Mouse (Mus musculus): ENCODE measurements at regions not wholly inside any gene's neighbourhood (a gene's known extent, or its start where the extent isn't known, plus 50 kb on each side); places are given as distances from the start of the nearest gene placed in this dataset.

GRCm38 (mm10) chr4:142410596-142411573 lies 171.7 kb upstream of the Kazn start:
- Histone ChIP-seq H3K9ac (no peak overlapping the region), H3K4me2 (no peak overlapping the region), H3K4me3 (replicated peaks) (no peak overlapping the region), H3K36me3 (replicated peaks) (no peaks in the 10 kb centered on the region), H3K9me3 (replicated peaks) (no peaks in the 10 kb centered on the region), H3K27ac (replicated peaks) (no peak overlapping the region), H3K27me3 (no peaks in the 10 kb centered on the region), H3K4me1 (replicated peaks) (no peaks in the 10 kb centered on the region)
- ATAC-seq (ENCODE audit: insufficient read depth): no peak
- 71% methylated on average over 26 of the region's 26 CpGs for WGBS (ENCODE audit: insufficient replicate concordance)

GRCm38 (mm10) chr4:142397858-142398257 lies 158.7 kb upstream of the Kazn start:
- no peaks in the 10 kb centered on the region for H3K9me3 ChIP-seq (replicated peaks)
- no peak for ATAC-seq (ENCODE audit: insufficient read depth)
- H3K4me1 ChIP-seq (replicated peaks): no peaks in the 10 kb centered on the region
- H3K4me2 ChIP-seq: no peak overlapping the region
- no peaks in the 10 kb centered on the region for H3K36me3 ChIP-seq (replicated peaks)
- no peak overlapping the region for H3K27ac ChIP-seq (replicated peaks)
- no peak overlapping the region for H3K4me3 ChIP-seq (replicated peaks)
- WGBS (ENCODE audit: insufficient replicate concordance): 53% methylated on average over 7 of the region's 7 CpGs
- no peaks in the 10 kb centered on the region for H3K27me3 ChIP-seq
- no peak overlapping the region for H3K9ac ChIP-seq

GRCm38 (mm10) chr4:142392924-142393323 lies 153.7 kb upstream of the Kazn start:
- no peak overlapping the region for H3K4me2 ChIP-seq
- ATAC-seq (ENCODE audit: insufficient read depth): no peak
- H3K9ac ChIP-seq: no peak overlapping the region
- no peak overlapping the region for H3K4me3 ChIP-seq (replicated peaks)
- H3K36me3 ChIP-seq (replicated peaks): no peaks in the 10 kb centered on the region
- H3K4me1 ChIP-seq (replicated peaks): no peaks in the 10 kb centered on the region
- no peaks in the 10 kb centered on the region for H3K27me3 ChIP-seq
- no peaks in the 10 kb centered on the region for H3K9me3 ChIP-seq (replicated peaks)
- no peak overlapping the region for H3K27ac ChIP-seq (replicated peaks)
- 18% methylated on average over 2 of the region's 2 CpGs for WGBS (ENCODE audit: insufficient replicate concordance)

GRCm38 (mm10) chr4:142390531-142391195 lies 151.5 kb upstream of the Kazn start:
- Histone ChIP-seq H3K27ac (replicated peaks) (no peak overlapping the region), H3K4me3 (replicated peaks) (no peak overlapping the region), H3K27me3 (no peaks in the 10 kb centered on the region), H3K9me3 (replicated peaks) (no peaks in the 10 kb centered on the region), H3K36me3 (replicated peaks) (no peaks in the 10 kb centered on the region), H3K4me2 (no peak overlapping the region), H3K4me1 (replicated peaks) (no peaks in the 10 kb centered on the region), H3K9ac (no peak overlapping the region)
- 67% methylated on average over 21 of the region's 21 CpGs for WGBS (ENCODE audit: insufficient replicate concordance)
- ATAC-seq (ENCODE audit: insufficient read depth): no peak

- Histone ChIP-seq H3K27ac (replicated peaks) (no peak overlapping the region), H3K9me3 (replicated peaks) (no peaks in the 10 kb centered on the region), H3K27me3 (no peaks in the 10 kb centered on the region), H3K4me2 (no peak overlapping the region), H3K36me3 (replicated peaks) (no peaks in the 10 kb centered on the region), H3K9ac (no peak overlapping the region), H3K4me3 (replicated peaks) (no peak overlapping the region), H3K4me1 (replicated peaks) (no peaks in the 10 kb centered on the region)
- no peak for ATAC-seq (ENCODE audit: insufficient read depth)
- WGBS (ENCODE audit: insufficient replicate concordance): 50% methylated on average over 6 of the region's 6 CpGs
Measured at GRCm38 (mm10) chr4:142388476-142388875, 149.3 kb upstream of the Kazn start.

GRCm38 (mm10) chr4:142381168-142381567 lies 142.0 kb upstream of the Kazn start:
- 60% methylated on average over 7 of the region's 7 CpGs for WGBS (ENCODE audit: insufficient replicate concordance)
- no peaks in the 10 kb centered on the region for H3K27me3 ChIP-seq
- no peak overlapping the region for H3K27ac ChIP-seq (replicated peaks)
- H3K9me3 ChIP-seq (replicated peaks): no peaks in the 10 kb centered on the region
- no peak overlapping the region for H3K9ac ChIP-seq
- ATAC-seq (ENCODE audit: insufficient read depth): no peak
- H3K4me2 ChIP-seq: no peak overlapping the region
- H3K4me3 ChIP-seq (replicated peaks): no peak overlapping the region
- H3K4me1 ChIP-seq (replicated peaks): no peaks in the 10 kb centered on the region
- no peaks in the 10 kb centered on the region for H3K36me3 ChIP-seq (replicated peaks)

GRCm38 (mm10) chr4:142378452-142378851 lies 139.3 kb upstream of the Kazn start:
- 48% methylated on average over 9 of the region's 9 CpGs for WGBS (ENCODE audit: insufficient replicate concordance)
- Histone ChIP-seq H3K4me2 (no peak overlapping the region), H3K27ac (replicated peaks) (no peak overlapping the region), H3K27me3 (no peaks in the 10 kb centered on the region), H3K9me3 (replicated peaks) (no peaks in the 10 kb centered on the region), H3K9ac (no peak overlapping the region), H3K4me1 (replicated peaks) (no peaks in the 10 kb centered on the region), H3K4me3 (replicated peaks) (no peak overlapping the region), H3K36me3 (replicated peaks) (no peaks in the 10 kb centered on the region)
- ATAC-seq (ENCODE audit: insufficient read depth): no peak

GRCm38 (mm10) chr4:142367774-142368173 lies 128.6 kb upstream of the Kazn start:
- no peak overlapping the region for H3K27ac ChIP-seq (replicated peaks)
- H3K27me3 ChIP-seq: no peaks in the 10 kb centered on the region
- ATAC-seq (ENCODE audit: insufficient read depth): no peak
- H3K4me3 ChIP-seq (replicated peaks): no peak overlapping the region
- H3K9me3 ChIP-seq (replicated peaks): no peaks in the 10 kb centered on the region
- H3K9ac ChIP-seq: no peak overlapping the region
- no peak overlapping the region for H3K4me2 ChIP-seq
- 41% methylated on average over 3 of the region's 3 CpGs for WGBS (ENCODE audit: insufficient replicate concordance)
- H3K4me1 ChIP-seq (replicated peaks): no peaks in the 10 kb centered on the region
- H3K36me3 ChIP-seq (replicated peaks): no peaks in the 10 kb centered on the region

- Histone ChIP-seq H3K27ac (replicated peaks) (no peak overlapping the region), H3K9me3 (replicated peaks) (no peaks in the 10 kb centered on the region), H3K36me3 (replicated peaks) (no peaks in the 10 kb centered on the region), H3K4me3 (replicated peaks) (no peak overlapping the region), H3K4me2 (no peak overlapping the region), H3K9ac (no peak overlapping the region), H3K27me3 (no peaks in the 10 kb centered on the region), H3K4me1 (replicated peaks) (no peaks in the 10 kb centered on the region)
- 34% methylated on average over 5 of the region's 5 CpGs for whole genome bisulfite sequencing (ENCODE audit: insufficient replicate concordance)
- no peak for ATAC-seq (ENCODE audit: insufficient read depth)
Measured at GRCm38 (mm10) chr4:142362071-142362470, 122.9 kb upstream of the Kazn start.

GRCm38 (mm10) chr4:142358866-142359265 lies 119.7 kb upstream of the Kazn start:
- WGBS (ENCODE audit: insufficient replicate concordance): 51% methylated on average over 13 of the region's 13 CpGs
- Histone ChIP-seq H3K27ac (replicated peaks) (no peak overlapping the region), H3K27me3 (no peaks in the 10 kb centered on the region), H3K4me1 (replicated peaks) (no peaks in the 10 kb centered on the region), H3K9ac (no peak overlapping the region), H3K36me3 (replicated peaks) (no peaks in the 10 kb centered on the region), H3K4me2 (no peak overlapping the region), H3K9me3 (replicated peaks) (no peaks in the 10 kb centered on the region), H3K4me3 (replicated peaks) (no peak overlapping the region)
- no peak for ATAC-seq (ENCODE audit: insufficient read depth)

- H3K36me3 ChIP-seq (replicated peaks): no peaks in the 10 kb centered on the region
- no peak overlapping the region for H3K27ac ChIP-seq (replicated peaks)
- no peak for ATAC-seq (ENCODE audit: insufficient read depth)
- H3K4me1 ChIP-seq (replicated peaks): 0 out of 2 replicates have a peak, but pooled peaks cover 5% of the 10 kb centered on the region
- H3K4me3 ChIP-seq (replicated peaks): no peak overlapping the region
- 56% methylated on average over 8 of the region's 8 CpGs for WGBS (ENCODE audit: insufficient replicate concordance)
- no peaks in the 10 kb centered on the region for H3K9me3 ChIP-seq (replicated peaks)
- no peak overlapping the region for H3K9ac ChIP-seq
- no peaks in the 10 kb centered on the region for H3K27me3 ChIP-seq
- H3K4me2 ChIP-seq: no peak overlapping the region
Measured at GRCm38 (mm10) chr4:142355387-142355786, 116.2 kb upstream of the Kazn start.
